Mouse (Mus musculus): ENCODE data around the gene Iqgap2.

GRCm38 (mm10) chr13:95780038-95780437 is 111.7 kb downstream of the Iqgap2 start:
- TF ChIP-seq CTCF (conservative IDR thresholded peaks at IDR 0.05 in 1 of 2, IDR thresholded peaks at IDR 0.05 in 1 of 2; ENCODE audit: low read depth in 2 of 2, low read length in 2 of 2) (no peak), ELF1 (IDR thresholded peaks at IDR 0.05; ENCODE audit: low read depth, low read length) (no peak), SMC3 (IDR thresholded peaks at IDR 0.05; ENCODE audit: low read depth, low read length) (no peak), EP300 (IDR thresholded peaks at IDR 0.05; ENCODE audit: low read length) (no peak), ZC3H11A (IDR thresholded peaks at IDR 0.05; ENCODE audit: low read depth, low read length) (no peak), NRF1 (IDR thresholded peaks at IDR 0.05; ENCODE audit: low read depth, low read length) (no peak), KAT2A (IDR thresholded peaks at IDR 0.05; ENCODE audit: insufficient replicate concordance, low read length) (no peak), POLR2A (IDR thresholded peaks at IDR 0.05; ENCODE audit: low read depth, low read length) (no peak), MAX (IDR thresholded peaks at IDR 0.05; ENCODE audit: low read length) (no peak)
